Mouse (Mus musculus) heart, adult 18-20 months (tissue): ENCODE measurements around the gene Mdm2. TPM values are rescaled to one million over a fixed set of nuclear protein-coding genes. Genes with fewer than 3 reads are reported as not detected.
A peak's percentile ranks its signal among the peaks of the same experiment; 100 is the strongest.

Source experiments
- DNase-seq, 2 experiments: peaks; one replicate each; pipeline ENCODE4 v3.0.0; 2021 to 2022; ENCODE audit warnings: mixed read lengths in 1 of 2
- total RNA-seq, 2 experiments: library from RNA; stranded (reverse); gene quantifications; 2 replicates each; pipeline ENCODE4 v1.2.3; 2021

Gene Mdm2
- total RNA-seq, 2 experiments from 2014 or later, result 51.1 to 53.6 TPM

DNA sequence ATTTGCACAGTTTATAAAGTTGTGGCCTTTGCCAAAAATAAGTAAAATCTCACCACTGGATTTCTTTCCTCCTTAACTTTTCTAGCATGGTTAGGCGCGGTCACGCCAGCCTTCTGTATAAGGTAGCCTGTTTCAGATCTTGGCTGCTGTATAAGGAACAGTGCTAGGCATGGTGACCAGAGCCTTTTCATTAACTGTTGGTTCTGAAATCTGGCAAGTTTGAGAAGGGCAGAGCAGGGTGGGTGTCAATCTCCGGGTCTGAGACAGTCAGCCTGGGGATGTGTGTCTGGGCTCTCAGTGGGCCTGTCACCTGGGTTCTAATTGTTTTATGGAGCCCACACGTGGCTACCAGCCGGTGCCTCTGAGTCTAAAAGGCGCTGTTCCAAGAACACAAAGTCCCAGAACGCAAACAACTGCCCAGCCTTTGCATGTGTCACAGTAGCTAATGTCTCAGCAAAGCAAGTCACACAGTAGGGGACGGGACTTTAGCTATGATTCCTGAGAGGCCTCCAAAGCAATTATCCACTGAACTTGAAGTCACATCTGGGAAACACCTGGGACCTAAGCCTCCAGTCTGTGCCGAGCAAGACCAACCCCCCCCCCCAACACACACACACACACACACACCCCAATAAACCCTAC is 41.0 kb downstream of the Mdm2 start:
- DNase-seq, result no peak

DNA sequence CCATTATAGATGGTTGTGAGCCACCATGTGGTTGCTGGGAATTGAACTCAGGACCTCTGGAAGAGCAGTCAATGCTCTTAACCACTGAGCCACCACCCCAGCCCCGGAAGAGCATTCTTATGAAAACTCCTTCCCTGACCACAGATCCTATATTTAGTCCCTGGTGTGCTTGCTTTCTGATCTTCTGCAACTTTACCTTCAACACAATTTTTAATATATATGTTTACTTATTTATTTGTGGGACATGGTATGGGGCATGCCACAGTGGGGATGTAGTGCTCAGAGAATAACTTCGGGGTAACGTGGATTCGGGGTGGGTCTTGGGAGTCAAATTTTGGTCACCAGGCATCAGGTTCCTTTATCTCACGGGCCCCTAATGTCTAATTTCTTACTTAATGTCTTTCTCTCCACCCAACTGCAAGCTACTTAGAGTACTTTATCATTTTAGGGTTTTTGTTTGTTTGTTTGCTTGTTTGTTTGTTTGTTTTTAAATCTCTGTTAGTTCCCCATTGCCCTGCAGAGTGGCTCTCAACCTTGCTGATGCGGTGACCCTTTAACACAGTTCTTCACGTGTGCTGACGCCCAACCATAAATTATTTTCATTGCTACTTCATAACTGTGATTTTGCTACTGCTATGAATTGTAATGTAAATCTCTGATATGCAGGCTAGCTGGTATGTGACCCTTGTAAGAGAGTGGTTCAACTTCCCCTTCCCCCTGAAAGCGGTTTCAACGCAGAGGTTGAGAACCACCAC is 41.8 kb downstream of the Mdm2 start:
- DNase-seq, result no peak

DNA sequence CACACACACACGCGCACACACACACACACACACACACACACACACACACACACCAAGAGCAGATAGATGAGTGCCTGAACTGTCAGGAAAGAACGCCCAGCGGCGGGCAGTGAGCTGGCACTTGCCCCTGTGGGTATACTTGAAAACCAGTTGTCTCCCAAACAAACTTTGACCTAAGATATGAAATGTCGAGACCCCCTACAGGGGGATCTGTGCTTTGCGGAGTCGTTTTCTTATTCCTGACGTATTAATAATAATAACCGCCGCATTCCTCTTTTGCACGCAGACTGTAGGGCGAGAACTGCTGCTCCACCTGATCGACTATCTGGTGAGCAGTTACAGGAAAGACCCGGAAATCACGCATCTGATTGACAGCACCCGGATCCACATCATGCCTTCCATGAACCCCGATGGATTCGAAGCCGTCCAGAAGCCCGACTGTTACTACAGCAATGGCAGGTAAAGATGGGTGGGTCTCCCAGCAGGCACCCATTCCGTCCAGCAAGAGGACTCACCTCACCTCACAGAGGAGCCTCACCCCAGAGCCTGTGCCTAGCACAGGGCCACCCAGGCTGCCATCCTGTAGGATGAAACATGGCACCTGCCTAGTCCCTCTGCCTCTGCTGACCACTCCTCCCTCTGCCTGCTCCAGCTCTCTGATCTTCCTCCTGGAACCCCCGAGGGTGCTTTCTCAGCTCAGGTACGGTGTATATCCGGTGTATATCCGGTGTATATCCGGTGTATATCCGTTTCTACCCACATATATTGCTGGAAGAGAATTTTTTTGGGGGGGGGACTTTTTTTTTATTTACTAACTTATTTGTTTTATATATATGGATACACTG is 42.7 kb downstream of the Mdm2 start:
- DNase-seq, result no peak

DNA sequence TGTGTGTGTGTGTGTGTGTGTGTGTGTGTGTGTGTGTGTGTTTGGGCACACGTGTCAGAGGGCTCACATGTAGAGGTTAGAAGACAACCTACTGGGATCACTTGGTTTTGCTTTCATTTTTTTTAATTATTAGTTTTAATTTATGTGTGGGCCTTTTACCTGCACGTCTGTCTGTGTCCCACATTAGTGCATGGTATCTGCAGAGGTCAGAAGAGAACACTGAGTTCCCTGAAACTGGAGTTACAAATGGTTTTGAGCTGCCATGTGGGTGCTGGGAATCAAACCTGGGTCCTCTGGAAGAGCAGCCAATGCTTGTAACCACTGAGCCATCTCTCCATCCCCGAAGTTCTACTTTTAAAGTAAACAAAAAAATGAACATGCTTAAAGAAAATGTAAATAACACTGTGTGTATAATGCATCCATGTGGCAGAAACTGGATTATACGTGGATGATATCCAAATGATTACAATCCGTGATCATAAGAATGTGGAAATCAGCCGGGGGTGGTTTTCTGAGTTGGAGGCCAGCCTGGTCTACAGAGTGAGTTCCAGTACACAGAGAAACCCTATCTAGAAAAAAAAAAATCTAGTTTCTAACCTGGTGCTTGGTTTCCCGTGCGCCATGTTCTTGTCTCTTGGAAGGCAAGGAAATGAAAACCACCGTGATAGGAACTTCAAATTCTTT is 43.5 kb downstream of the Mdm2 start:
- no peak for DNase-seq

DNA sequence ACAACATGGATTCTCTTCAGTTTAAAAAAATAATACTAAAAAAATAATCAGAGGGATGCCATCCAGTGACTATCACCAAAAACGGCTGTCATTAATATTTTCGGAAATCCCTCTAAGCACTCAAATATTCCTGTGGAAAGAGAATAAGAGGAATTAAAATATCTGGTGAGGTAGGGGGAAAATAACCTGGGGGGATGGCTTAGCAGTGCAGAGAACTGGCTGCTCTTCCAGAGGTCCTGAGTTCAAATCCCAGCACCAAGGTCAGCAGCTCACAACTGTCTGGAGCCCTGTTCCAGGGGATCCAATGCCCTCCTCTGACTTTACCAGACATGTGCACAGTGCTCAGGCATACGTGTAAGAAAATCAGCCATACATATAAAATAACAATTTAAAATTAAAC is 44.2 kb downstream of the Mdm2 start:
- no peak for DNase-seq

DNA sequence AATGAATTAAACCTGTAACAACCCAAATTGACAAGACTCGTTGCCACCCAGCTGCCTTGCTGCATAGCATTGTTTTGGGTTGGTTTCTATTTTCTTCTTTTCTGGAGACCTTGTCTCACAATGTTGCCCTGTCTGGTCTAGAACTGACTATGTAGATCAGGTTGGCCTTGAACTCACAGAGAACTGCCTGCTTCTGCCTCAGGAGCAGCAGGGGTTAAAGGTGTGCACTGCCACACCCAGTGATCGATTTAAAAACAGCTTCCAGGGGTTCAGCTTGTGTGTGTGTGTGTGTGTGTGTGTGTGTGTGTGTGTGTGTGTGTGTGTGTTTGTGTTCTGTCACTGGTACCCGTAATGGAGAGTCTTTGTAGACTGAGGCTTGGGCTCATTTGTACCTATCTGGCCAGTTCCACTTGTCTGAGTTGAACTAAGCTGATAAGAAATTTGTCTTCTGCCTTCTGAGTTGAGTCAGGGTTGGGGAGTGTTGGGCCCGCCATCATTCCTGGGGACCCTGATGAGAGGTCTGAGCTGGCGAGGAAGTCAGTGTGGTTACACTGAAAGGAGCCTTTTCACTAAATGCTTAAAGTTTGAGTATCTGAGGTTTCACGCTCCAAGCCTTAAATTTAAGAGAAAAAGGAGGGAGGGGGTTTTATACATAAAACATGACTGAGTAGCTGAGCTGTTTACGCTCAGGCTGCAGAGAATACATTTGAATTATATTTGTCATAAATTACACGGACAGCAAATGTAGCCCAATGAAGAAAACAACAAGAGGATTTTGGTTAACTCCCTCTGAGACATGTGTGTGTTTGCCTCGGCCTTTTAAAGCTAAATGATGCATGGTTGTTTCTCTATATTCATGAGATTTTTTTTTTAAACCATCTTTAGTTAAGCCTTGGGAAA is 44.9 kb downstream of the Mdm2 start:
- no peak for DNase-seq

DNA sequence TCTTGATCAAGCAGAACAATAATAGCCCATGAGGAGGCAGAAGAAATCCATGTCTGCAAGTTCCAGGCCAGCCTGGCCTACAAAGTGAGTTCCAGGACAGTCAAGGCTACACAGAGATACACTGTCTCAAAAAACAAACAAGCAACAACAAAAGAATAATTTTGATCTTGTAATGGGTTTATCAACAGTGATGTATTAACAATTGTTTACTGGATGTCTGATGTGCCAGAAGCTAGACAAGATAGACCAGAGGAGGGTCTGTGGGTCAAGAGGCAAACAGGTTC is 45.7 kb downstream of the Mdm2 start:
- DNase-seq, result no peak

DNA sequence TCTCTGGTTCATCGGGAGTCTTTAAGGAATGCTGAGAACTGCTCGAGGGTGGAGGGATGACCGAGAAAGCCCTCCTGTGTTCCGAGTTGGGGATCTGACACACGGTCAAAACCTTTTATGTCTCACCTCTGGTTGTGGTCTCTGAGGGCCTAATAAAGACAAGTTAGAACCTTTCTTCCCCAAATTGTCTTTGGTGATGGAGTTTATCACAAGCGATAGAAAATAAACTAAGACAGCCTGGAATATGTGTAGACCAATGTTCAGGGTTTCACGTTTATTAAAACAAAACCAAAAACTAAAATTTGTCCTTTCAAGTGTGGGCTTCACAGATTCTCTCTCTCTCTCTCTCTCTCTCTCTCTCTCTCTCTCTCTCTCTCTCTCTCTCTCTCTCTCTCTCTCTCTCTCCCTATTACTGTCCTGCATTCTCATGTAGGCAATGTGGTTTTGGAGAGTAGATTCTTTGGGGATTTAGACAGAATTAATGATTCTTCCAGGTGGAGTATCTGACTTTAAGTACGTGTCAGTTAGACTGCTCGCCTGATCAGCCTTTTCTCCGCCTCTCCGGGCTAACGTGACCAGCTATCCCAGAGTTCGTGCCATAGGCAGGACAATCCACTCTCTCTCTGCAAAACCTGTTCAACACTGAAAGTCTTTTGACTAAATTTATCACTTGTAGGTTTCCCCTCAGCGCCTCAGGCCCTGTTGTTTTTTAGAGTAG is 46.2 kb downstream of the Mdm2 start:
- DNase-seq, result no peak

DNA sequence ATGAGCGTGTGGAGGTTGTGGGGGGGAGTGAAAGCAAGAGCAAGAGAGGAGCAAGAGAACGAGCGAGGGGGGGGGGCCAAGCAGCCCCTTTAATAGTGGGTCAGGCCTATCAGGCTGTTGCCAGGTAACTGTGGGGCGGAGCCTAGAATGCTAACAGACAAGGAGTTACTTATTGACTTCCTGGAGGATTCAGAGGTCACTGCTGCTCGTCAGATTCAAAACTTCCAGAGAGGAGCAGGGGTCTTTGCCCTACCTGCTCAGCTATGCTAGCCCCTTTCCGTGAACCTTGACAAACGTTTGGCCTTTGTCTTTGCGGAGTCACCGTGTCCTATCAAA is 46.7 kb downstream of the Mdm2 start:
- DNase-seq, result no peak

DNA sequence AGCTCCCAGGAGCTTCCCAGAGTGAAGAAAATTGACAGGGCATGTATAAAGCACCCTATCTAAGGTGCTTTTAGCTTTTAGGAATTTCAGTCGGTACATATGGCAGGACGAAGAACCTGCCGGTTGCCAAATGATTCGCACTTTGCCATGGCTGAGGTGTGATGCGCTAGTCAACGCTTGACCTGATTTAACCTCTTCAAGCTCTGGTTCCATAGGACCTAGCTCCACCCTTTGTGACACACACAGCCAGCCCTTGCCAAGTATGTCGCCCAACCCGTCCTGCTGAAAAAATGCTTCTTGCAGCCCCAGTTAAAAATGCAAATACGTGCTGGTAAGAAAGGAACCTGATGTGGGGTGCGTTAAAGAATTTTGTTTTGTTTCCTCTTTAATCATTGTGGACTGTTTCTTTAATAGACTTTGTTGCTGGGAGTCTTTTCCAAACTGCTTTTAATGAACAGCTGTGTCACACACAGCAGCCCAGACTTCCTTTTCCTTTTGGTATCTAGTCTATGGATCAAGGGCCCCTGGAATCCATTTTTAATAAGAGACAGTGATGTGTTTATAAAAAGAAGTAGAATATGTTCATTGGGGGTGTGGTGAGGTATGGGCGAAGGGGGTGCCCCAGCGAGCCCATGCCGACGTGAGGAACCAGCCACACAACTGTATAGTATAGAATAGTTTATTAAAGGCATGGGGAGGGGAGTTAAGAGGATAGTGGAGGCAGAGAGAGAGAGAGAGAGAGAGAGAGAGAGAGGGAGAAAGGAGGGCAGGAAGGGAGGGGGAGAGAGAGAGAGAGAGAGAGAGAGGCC is 47.3 kb downstream of the Mdm2 start:
- DNase-seq, result no peak

DNA sequence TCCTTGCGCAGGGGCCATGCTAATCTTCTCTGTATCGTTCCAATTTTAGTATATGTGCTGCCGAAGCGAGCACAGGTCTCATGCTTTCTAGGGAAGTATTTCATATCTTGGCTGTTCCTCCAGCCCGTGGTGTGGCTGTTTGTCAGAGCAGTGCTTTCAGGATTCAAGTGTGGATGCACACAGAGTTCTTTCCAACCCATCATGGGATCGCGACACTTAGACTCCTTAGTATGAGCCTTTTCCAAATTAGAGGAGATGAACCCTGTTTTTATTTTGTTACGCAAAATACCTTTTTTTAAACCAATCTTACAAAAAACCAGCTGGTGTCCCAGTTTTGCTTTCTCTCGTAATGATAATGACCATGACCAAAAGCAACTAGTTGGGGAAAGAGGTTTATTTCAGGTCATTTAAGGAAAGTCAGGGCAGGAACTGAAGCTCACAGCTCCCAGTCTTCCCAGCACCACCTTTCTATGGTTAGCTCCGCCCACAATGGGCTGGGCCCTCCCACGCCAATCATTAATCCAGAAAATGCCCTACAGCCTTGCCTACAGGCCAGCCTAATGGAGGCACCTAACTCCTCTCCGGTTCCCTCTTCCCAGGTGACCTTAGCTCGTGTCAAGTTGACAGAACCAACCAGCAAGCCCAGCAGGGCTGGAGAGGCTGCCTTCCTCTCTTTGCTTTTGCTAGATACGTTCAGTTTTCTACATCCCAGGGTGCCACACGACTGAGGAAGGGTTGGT is 48.1 kb downstream of the Mdm2 start:
- no peak for DNase-seq

DNA sequence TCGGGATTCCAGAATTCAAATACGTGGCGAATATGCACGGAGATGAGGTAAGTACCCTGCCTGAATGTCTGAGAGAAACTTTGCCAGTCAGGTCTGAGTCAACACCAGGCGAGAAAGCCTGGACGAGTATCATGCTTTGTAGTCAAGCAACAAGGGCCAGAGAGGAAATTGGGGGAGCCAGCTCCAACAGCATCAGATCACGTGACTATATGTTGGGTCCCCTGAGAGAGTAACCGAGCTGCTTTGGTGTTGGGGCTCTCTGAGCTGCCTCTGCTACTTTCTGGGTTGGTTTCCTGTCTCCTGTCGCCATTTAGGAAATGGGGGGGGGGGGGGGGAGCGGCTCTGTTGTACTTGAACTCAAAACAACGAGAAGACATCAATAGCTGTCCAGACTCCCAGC is 50.7 kb downstream of the Mdm2 start:
- DNase-seq, result peak in 1 of 2 experiments; percentile 63

DNA sequence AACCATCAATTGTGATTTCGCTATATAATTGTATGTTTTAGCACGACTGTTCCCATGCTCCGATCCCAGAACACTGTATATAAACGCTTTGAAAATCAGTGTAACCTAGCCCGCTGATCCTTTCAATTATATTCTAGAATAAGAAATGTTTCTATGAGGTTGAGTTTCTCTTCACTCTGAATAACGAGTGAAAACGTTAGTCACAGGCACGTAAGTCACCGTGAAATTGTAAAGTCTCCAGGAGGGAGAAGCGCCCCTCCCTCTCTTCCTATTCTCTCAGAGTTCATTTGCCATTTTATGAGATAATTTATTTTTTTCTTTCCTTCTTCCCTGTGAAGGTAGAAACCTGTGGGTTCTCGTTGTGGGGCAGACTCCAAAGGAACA is 51.1 kb downstream of the Mdm2 start:
- DNase-seq, result no peak

DNA sequence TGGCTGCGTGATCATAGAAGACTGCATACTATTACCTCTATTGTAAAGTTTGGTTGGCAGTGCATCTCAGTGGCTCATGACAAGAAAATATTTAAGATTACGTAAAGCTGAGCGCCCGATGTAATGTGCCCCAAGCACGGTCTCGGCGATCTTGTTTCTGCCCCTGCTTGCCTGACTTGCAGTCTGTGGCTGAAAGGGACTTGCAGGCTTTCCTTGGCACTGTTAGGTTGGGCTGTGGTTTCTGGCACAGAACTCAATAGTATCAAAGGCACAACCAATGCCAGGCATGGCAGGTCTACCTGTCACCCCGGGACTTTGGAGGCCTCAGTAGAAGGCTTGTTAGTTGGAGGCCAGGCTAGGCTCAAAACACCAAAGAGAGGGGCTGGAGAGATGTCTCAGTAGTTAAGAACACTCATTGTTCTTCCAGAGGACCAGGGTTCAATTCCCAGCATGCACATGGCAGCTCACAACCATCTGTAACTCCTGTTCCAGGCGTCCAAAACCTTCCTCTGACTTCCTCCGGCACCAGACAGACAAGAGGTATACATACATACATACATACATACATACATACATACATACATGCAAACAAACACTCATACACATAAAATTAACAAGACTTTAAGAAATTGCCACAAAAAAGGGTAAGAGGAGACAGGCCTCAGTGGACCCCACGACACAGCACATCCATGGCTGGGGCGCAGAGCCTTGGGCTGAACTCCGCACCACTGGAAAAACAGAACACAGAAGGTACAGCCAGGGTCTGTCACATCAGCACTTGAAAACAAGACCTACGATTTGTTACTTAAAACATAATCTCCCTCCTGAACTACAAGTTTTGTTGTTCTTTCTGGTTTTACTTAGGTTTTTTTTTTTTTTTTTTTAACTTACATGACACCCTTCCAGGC is 51.8 kb downstream of the Mdm2 start:
- no peak for DNase-seq

DNA sequence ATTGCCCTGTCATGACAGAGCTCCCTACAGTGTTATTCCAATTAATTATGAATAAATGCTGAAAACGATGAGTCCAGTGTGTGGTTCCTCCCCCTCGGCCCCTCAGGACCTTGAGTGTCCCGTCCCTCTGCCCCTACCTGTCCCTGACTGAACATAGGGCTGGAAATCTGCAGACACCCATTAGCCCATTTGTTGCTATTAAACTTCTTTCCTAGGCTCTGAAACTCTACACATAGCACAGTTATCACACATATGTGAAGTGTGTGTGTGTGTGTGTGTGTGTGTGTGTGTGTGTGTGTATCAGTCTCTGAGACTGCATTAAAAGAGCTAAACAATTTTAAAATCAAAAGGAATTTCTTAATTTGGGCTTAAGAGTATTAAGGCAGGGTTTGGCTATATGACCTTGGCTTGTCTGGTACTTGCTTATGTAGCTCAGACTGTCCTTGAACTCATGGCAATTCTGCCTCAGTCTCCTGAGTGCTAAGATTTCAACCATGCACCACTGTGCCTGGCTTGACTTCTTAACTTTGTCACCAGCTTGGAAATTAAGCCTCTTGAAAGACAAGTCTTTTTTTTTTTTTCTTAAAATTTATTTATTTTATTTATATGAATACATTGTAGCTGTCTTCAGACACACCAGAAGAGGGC is 52.8 kb downstream of the Mdm2 start:
- DNase-seq, result no peak

DNA sequence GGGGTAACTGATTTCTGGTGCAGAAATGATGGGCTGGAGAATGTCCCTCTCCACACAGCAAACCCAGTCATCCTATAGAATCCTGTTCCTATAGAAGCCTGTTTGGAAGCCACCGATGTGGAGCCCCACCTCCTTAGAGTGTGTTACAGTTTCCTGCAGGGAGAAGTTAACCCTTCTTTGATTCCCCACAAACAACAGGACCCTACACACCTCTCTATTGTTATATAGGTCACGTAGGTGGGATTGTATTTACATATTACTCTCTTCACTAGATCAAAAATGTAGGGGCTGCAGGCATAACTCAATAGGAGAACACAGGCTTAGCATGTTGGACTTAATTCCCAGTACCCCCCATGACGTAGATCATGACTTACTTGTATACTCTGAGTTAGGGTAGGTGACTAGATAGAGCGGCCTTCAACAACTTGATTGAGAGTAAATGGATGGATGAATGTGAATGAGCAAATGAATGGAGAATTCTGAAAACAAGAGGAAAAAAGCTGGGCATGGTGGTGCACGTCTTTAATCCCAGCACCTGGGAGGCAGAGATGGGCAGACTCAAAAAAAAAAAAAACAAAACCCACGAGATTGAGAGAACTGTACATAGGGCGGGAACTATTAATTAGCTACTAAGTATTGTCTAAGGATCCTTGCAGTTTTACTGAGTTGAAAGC is 53.4 kb downstream of the Mdm2 start:
- no peak for DNase-seq

DNA sequence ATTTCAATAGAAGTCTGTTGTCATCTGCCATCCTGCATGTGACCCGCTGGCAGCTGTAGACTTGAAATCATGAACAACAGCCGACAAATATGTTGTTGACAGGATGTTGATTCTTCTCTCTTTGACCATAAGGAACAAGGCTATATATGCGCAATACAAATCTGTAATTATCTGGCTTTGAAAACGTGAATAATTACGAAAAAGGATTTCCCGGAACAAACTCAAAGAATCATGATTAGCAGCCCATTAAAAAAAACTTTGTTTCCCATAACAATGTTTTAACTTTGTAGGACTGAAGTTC is 53.9 kb downstream of the Mdm2 start:
- DNase-seq, result no peak
